Comparison of ENCODE assay signal across 7 mouse cellular contexts in genomic region chr2:91649553-91650359, GRCm38 (mm10). TPM values are rescaled to one million over a fixed set of nuclear protein-coding genes. Genes with fewer than 3 reads are reported as not detected.
DNase-seq lines count a peak whose midpoint lies in the region; ATAC-seq lines count a peak whose summit lies in the region.

Zfp408 (minus strand) TSS chr2:91649791.
Arhgap1 (plus strand) TSS chr2:91649860.

- peak within 1 kb of the TSS; percentile 90 for H3K4me3 ChIP-seq in embryonic facial prominence, embryonic 12.5 days
- peak within 1 kb of the TSS; percentile 90 for H3K4me3 ChIP-seq in limb, embryonic 11.5 days (ENCODE audit: low read depth, low read length)
- H3K4me3 ChIP-seq in midbrain, embryonic 14.5 days (replicated peaks; ENCODE audit: low read depth, low read length) = peak within 1 kb of the TSS; percentile 90

- WGBS in embryonic facial prominence, embryonic 12.5 days = under 1% methylated on average over 44 of the region's 44 CpGs
- under 1% methylated on average over 44 of the region's 44 CpGs for WGBS in limb, embryonic 11.5 days
- under 1% methylated on average over 44 of the region's 44 CpGs for WGBS in midbrain, embryonic 14.5 days

- peak; percentile 89 for ATAC-seq in embryonic facial prominence, embryonic 12.5 days (ENCODE audit: insufficient number of reproducible peaks, insufficient read depth, low FRiP score, low TSS enrichment)
- ATAC-seq in limb, embryonic 11.5 days (ENCODE audit: insufficient number of reproducible peaks, low FRiP score, low TSS enrichment, low read depth) = peak; percentile 91
- peak; percentile 96 for ATAC-seq in midbrain, embryonic 14.5 days (ENCODE audit: low FRiP score, low TSS enrichment)

- H3K4me2 ChIP-seq in embryonic facial prominence, embryonic 12.5 days (replicated peaks) = peak within 1 kb of the TSS; percentile 97
- peak within 1 kb of the TSS; percentile 91 for H3K4me2 ChIP-seq in limb, embryonic 11.5 days (ENCODE audit: low read depth, severe bottlenecking)
- peak within 1 kb of the TSS; percentile 99 for H3K4me2 ChIP-seq in midbrain, embryonic 14.5 days (ENCODE audit: low read length)

- H3K9ac ChIP-seq in embryonic facial prominence, embryonic 12.5 days = peak within 1 kb of the TSS; percentile 92
- peak within 1 kb of the TSS; percentile 84 for H3K9ac ChIP-seq in limb, embryonic 11.5 days (ENCODE audit: low read length)
- peak within 1 kb of the TSS; percentile 91 for H3K9ac ChIP-seq in midbrain, embryonic 14.5 days (replicated peaks; ENCODE audit: low read length)

- H3K27ac ChIP-seq in embryonic facial prominence, embryonic 12.5 days = peak within 1 kb of the TSS; percentile 88
- H3K27ac ChIP-seq in limb, embryonic 11.5 days (replicated peaks; ENCODE audit: low read depth, low read length) = peak within 1 kb of the TSS; percentile 77
- H3K27ac ChIP-seq in midbrain, embryonic 14.5 days (replicated peaks; ENCODE audit: low read depth, low read length) = peak within 1 kb of the TSS; percentile 80

- H3K9me3 ChIP-seq in embryonic facial prominence, embryonic 12.5 days = no peaks in the 10 kb centered on the region
- no peaks in the 10 kb centered on the region for H3K9me3 ChIP-seq in limb, embryonic 11.5 days (ENCODE audit: control insufficient read depth, low read length)
- no peaks in the 10 kb centered on the region for H3K9me3 ChIP-seq in midbrain, embryonic 14.5 days (ENCODE audit: control insufficient read depth, low read length)

- H3K4me1 ChIP-seq in embryonic facial prominence, embryonic 12.5 days = peaks cover 15% of the 10 kb centered on the region
- H3K4me1 ChIP-seq in limb, embryonic 11.5 days (ENCODE audit: control insufficient read depth, insufficient read depth, low read length) = peaks cover 10% of the 10 kb centered on the region
- H3K4me1 ChIP-seq in midbrain, embryonic 14.5 days (ENCODE audit: control insufficient read depth, insufficient read depth, low read length) = peaks cover 19% of the 10 kb centered on the region

- peak; percentile 94 for DNase-seq in adrenal gland, postnatal 25 days
- peak; percentile 99 for DNase-seq in heart, adult 11 months
- DNase-seq in kidney, adult 18-20 months = peak; percentile 98
- DNase-seq in limb, embryonic 11.5 days (ENCODE audit: low spot score) = peak; percentile 97
- peak; percentile 98 for DNase-seq in midbrain, embryonic 14.5 days
- DNase-seq in spleen, adult 18-20 months = peak; percentile 90 to 92

- peaks cover 46% of the 10 kb centered on the region for H3K36me3 ChIP-seq in embryonic facial prominence, embryonic 12.5 days
- peaks cover 27% of the 10 kb centered on the region for H3K36me3 ChIP-seq in limb, embryonic 11.5 days (ENCODE audit: control insufficient read depth, insufficient read depth, low read length)
- H3K36me3 ChIP-seq in midbrain, embryonic 14.5 days (ENCODE audit: control insufficient read depth, insufficient read depth, low read length) = peaks cover 44% of the 10 kb centered on the region

- H3K27me3 ChIP-seq in embryonic facial prominence, embryonic 12.5 days = no peaks in the 10 kb centered on the region
- H3K27me3 ChIP-seq in limb, embryonic 11.5 days (ENCODE audit: control insufficient read depth, insufficient read depth, low read length) = no peaks in the 10 kb centered on the region
- H3K27me3 ChIP-seq in midbrain, embryonic 14.5 days (ENCODE audit: control insufficient read depth, insufficient read depth, low read length) = no peaks in the 10 kb centered on the region

RNA-seq across cellular contexts. Expression of gene Zfp408, which starts in this region (rescaled TPM):
- 14.5 and 15.5 TPM in 2 replicates for total RNA-seq in adrenal gland, postnatal 25 days (2021)
- 12.8 and 13.3 TPM in 2 replicates for polyA plus RNA-seq in embryonic facial prominence, embryonic 12.5 days (2016; fragmentation: Nextera tagmentation; extraction: Ambion mirVana)
- 7.1 and 7.4 TPM in 2 replicates for polyA plus RNA-seq in limb, embryonic 11.5 days (2014; fragmentation: Nextera tagmentation; extraction: Ambion mirVana)
- polyA plus RNA-seq in midbrain, embryonic 14.5 days (2014; fragmentation: Nextera tagmentation; extraction: Ambion mirVana) = 8.3 and 10.8 TPM in 2 replicates

RNA-seq across cellular contexts. Expression of gene Arhgap1, which starts in this region (rescaled TPM):
- 58.7 and 68.6 TPM in 2 replicates for total RNA-seq in adrenal gland, postnatal 25 days (2021)
- 100 and 102 TPM in 2 replicates for polyA plus RNA-seq in embryonic facial prominence, embryonic 12.5 days (2016; fragmentation: Nextera tagmentation; extraction: Ambion mirVana)
- polyA plus RNA-seq in limb, embryonic 11.5 days (2014; fragmentation: Nextera tagmentation; extraction: Ambion mirVana) = 68.1 and 79.5 TPM in 2 replicates
- polyA plus RNA-seq in midbrain, embryonic 14.5 days (2014; fragmentation: Nextera tagmentation; extraction: Ambion mirVana) = 96.1 and 101 TPM in 2 replicates

Comparison
In these comparisons a context has a peak if more than half of its experiments do, and no peak if none do; other contexts are left out.
1. Peak in every context shown above with its lines: DNase-seq, ATAC-seq, H3K4me3 ChIP-seq and H3K27ac ChIP-seq.